Mouse (Mus musculus) T-cell, adult 2 months (primary cell): ENCODE data around the gene Hist1h4b.
"Not testable (repeated sequence)": the region's sequence is repeated elsewhere in the genome, so short reads cannot be mapped to it uniquely, and the experiment has no call there.

ENCODE experiments used
- DNase-seq: peaks from one replicate; pipeline ENCODE4 v3.0.0; 2022; ENCODE audit warnings: low spot score

Hist1h4b gene

DNA sequence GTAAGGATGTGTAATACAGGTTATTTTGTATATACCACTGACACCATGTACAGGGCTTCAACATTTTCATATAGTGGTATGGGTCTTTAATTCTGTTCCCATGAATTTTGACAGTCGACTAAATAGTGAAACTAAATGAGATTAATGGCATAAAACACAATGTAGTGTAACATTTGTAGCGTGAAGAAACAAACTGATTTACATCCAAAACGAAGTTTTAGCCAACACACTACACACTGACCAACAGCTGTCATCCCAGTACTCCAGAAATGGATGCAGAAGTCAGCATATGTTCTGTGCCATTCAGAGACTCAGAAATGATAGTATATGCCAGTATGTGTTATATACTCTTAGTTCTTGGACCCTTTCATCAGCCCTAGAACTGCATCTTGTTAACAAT lies 1.1 kb downstream of the Hist1h4b start:
- DNase-seq, result no peak

DNA sequence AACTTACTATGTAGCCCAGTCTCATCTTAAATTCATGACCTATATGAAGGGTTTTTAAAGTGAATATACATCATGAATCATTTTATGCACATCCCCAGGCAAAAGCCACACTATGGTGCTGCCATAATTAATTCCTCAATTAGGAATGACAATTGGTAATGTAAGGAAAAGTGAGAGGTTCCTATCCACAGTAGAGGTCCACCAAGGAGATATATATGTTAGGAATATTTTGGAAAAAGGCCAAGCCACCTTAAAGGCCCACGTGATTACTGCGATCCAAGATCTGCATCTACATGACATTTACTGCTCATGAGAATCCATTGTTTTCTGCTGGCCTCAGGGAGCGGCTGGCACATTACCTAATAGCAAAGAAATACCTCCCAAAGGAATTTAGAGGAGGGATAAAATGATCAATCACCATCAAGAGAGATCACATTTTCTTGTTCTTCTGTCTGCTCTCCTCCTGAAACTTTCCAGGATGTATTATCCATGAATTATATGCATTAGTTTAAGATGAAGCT lies 2.5 kb downstream of the Hist1h4b start:
- no peak for DNase-seq

DNA sequence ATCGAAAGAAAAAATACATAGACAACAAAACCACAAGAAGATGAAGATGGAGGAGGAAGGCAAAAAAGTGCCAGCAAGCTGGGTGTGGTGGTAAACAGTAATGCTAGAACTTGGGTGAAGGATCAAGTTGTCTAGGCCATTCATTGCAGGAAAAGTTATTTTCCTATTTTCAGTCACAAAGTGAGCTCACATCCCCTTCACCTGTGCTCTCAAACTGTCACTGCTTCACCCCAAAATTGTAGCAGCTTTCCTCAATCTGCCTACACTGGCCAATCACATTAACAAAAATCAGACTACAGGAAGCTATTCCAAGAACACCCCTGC lies 3.1 kb downstream of the Hist1h4b start:
- DNase-seq, result no peak

DNA sequence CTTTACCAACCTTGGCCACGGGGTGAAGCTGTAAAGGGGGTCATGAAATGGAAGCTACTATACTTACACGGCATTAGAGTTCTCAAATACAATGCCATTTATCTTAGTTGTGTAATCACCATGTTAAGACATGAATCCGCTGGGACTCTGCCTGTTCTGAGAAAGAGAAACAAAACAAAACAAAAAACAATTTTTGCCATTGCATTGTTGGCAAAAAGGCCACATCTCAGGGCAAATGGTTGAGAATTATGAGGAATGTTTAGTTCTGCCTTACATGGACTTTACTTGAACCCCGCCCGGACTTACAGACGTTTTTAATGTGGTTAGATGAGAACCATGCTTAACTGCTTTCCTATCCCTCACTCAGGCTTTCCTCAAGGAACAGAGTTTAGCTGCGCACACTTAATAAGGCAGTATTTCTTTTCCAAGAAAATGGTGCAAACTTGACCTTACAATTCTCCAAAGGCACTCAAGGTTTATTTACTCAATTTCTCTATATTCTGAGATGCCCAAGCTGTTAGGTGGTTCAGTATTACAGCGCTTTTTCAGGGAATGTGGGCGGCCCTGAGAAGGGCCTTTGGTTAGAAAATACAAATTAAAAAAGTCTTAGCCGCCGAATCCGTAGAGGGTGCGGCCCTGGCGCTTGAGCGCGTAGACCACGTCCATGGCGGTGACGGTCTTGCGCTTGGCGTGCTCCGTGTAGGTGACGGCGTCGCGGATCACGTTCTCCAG lies 3.6 kb downstream of the Hist1h4b start:
- peak; percentile 39 for DNase-seq

DNA sequence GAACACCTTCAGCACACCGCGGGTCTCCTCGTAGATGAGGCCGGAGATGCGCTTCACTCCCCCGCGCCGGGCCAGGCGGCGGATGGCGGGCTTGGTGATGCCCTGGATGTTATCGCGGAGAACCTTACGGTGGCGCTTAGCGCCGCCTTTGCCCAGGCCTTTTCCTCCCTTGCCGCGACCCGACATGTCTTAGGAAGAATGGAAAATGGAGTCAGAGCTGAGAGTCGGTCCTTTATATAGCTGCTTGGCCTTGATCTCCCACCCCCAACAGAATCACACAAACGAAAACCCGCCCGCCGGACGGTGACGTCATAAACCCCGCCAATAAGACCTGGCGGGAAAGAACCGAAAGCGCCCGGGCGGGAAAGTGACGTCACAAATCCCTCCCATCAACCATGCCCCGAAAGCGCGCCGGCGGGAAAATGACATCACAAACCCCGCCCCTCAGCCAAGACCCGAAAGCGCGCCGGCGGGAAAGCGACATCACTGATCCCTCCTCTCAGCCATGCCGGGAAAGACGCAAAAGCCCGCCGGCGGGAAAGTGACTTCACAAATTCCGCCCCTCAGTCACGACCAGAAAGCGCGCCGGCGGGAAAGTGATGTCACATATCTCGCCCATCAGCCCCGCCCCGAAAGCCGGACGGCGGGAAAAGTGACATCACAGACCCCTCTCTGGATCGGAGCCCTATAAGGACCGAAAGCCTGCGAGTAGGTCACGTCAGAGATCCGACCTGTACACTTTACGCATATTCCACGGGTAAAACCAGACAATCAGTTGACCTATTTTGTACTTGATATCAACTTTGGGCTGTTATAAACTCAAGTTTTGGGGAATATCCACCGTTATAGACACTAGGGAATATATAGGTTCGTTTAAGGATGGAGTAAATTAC lies 4.4 kb downstream of the Hist1h4b start, which contains the start of gene Hist1h4a:
Hist1h4a (minus strand) TSS at position 259 of the 893 bp plus-strand sequence.
- DNase-seq, result peak; percentile 98

DNA sequence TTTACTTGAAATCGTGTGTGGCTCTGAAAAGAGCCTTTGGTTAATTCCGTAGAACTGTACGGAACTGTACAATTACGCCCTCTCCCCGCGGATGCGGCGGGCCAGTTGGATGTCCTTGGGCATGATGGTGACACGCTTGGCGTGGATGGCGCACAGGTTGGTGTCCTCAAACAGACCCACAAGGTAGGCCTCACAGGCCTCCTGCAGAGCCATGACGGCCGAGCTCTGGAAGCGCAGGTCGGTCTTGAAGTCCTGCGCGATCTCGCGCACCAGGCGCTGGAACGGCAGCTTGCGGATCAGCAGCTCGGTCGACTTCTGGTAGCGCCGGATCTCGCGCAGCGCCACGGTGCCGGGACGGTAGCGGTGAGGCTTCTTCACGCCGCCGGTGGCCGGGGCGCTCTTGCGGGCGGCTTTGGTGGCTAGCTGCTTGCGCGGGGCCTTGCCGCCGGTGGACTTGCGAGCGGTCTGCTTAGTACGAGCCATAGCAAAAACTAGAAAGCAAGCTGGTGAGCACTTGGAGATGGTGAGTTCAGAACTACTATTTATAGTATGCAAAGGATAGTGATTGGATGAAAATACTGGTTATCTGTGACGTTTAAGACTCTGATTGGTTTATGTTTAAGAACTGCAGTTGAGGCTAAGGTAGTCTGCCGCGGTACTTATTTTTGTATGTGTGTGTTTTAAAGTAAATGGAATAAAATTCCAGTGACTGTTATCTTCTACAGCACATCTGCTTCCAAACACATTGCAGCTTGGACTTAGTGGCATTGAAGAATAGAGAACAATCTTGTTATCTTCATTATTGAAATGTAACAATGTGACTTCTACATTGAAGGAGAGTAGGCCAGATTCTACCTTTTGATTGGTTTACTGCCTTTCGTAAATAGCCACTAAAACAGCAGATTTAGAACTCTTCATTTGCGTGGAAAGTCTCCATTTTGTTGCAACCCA lies 5.3 kb downstream of the Hist1h4b start, which contains the start of gene Hist1h3a:
Hist1h3a (minus strand) TSS at position 516 of the 951 bp plus-strand sequence.
- DNase-seq, result peak; percentile 57

DNA sequence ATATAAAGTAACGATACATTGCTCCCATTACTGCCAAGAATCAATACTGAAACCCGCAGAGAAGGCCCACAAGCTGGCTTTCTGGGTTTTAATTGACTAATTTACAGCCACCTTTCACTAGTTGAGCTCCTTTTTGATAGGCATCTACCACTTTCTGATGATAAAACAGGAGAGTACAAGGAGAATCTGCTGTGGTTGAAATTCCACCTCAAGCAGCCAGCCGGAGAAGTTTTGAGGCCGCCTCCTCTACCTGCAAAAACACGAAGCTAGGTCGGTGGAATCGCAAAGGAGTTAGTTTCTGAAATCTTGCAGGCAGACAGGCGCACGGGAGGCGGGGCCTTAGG lies 6.4 kb downstream of the Hist1h4b start:
- DNase-seq, result no peak

DNA sequence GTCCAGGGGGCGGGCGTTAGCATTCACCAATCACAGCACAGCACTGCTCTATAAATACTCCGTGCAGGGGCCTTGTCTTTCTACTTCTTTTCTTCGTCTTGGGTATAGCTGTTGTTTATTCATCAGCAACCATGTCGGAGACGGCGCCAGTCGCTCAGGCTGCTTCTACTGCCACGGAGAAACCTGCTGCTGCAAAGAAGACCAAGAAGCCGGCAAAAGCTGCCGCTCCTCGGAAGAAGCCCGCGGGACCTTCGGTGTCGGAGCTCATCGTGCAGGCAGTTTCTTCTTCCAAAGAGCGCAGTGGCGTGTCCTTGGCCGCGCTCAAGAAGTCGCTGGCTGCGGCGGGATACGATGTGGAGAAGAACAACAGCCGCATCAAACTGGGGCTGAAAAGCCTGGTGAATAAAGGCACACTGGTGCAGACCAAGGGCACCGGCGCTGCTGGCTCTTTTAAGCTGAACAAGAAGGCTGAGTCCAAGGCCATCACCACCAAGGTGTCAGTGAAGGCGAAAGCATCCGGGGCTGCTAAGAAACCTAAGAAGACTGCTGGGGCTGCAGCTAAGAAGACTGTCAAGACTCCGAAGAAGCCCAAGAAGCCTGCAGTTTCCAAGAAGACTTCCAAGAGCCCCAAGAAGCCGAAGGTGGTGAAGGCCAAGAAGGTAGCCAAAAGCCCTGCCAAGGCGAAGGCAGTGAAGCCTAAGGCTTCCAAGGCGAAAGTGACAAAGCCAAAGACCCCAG lies 6.9 kb downstream of the Hist1h4b start, which contains the start of gene Hist1h1a:
Hist1h1a (plus strand) TSS at position 81 of the 738 bp plus-strand sequence.
- DNase-seq, result peak; percentile 83

DNA sequence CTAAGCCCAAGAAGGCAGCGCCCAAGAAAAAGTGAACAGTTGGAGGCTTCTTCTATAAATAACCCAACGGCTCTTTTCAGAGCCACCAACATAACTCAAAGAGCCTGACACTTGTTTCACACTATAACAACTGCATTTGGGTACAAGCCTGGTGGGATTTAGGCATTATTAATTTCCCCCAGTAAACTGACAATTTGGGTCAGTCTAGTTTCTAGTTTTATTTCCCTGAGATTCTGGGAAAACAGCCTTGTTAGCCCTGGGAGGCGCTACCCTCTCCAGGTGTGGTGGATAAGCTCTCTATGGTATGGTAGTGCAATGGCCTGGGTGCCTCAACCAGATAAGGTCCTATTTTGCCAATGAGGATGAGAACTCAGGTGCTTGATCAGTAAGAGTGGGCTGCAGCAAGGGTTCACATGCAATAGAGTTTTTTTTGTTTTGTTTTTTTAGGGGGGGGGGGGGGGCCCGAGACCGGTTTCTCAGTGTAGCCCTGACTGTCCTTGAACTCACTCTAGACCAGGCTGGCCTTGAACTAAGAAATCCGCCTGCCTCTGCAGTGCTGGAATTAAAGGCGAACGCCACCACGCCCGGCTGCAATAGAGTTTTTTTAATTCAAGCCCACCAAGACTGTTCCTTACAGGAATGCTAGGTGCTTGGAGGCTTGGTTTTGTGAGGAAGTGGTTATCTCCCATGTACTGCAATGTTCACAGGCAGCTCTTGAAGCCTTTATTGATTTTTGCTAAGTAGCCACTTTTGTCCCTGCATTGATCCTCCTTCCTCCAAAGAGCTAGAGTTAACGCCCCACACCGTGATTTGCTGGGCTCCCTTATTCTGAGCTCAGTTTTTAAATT lies 7.7 kb downstream of the Hist1h4b start:
- DNase-seq, result no peak

DNA sequence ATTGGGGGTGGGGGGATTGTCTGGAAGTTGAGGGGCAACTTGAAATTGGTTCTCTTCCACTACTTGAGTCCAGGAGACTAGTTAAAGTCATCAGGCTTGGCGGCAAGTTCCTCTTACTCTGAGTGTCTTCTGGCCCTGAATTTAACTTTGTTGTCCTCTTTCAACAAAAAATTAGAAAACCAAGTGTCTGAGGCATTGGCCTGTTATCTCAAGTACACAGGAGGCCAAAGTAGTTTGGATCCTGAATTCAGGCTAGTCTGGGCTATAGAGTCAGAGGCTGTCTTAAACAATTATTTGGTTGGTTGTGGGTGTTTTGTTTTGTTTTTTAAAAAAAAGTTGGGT lies 8.3 kb downstream of the Hist1h4b start:
- DNase-seq, result no peak

DNA sequence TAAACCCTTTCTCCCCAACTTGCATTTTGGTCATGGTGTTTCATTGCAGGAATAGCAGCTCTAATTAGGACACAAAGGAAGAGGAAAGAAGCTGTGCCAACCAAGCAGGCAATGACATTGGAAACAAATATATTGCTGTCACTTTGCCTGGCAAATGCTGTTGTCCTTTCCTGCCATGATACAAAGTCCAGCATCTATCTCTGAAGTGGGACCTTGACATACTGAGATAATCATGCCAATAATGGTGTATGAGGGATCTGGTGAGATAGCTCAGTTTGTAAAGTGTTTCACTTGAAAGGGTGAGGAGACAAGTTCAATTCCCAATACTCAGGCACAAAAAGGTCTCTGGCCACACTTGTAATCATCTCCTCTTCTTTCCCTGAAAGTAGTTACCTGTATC lies 10.0 kb downstream of the Hist1h4b start:
- no peak for DNase-seq

DNA sequence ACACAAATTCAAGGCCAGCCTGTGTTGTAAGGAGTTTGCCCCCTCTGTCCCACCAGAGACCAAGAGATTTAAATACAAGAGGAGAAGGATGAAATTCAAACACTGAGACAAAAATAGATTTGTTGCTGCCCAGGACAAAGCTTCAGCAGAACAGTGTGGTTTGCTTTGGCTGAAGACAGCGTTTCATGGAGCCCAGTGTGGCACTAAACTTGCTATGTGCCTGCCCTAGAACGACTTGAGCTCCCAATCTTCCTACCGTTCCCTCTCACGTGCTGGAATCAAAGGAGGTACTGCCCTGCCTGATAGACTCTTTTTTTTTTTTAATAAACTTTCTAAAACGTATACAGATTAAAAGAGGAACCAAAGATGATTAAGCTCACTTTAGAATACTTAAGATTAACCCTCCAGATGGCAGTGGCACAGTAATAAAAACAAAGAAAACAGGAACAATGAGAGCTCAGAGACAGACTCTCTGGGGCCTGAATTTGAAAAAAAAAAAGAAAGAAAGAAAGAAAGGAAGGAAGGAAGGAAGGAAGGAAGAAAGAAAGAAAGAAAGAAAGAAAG lies 12.1 kb downstream of the Hist1h4b start:
- DNase-seq, result no peak

DNA sequence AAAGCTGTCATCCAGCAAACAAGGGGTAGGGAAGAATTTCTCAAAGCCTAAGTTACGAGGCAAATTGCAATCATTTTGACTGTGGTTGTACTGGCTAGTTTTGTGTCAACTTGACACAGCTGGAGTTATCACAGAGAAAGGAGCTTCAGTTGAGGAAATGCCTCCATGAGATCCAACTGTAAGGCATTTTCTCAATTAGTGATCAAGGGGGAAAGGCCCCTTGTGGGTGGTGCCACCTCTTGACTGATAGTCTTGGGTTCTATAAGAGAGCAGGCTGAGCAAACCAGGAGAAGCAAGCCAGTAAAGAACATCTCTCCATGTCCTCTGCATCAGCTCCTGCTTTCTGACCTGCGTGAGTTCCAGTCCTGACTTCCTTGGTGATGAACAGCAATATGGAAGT lies 12.8 kb downstream of the Hist1h4b start, which contains the start of gene Trim38:
Trim38 (plus strand) TSS at position 301 of the 400 bp plus-strand sequence.
- not testable (repeated sequence) for DNase-seq

DNA sequence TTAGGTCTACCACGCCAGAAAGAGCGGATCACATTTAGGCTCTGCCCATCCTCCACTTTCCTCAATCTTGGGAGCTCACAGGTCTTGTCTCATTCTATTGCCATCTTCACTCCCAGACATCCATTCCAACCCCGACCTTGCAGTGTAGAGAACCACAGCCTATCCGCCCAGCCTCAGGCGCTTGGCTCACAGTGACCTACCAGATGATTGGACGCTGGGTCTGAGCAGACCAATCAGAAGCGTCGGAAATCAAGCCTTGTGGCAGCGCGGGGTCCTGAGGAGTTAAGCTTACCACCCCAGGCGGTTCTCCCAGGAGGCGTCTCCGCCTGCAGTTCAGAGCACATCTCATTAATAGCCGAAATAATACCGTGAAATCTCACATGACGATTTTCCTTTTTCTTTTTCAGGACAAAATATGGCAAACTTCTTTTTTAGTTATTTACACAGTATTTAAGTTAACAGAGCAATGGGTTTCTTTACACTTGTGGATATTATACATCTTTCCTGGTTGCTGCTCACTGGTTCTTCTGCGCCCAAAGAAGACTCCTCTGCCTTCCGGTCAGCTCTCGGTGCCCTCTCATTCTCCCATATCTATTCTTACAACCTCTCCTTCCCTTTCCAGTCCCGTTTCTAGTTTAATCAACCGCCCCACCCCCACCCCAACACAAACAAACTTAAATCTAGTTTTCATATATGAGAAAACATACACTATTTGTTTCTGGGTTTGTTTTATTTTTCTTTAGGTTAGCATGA lies 15.9 kb downstream of the Hist1h4b start:
- DNase-seq, result no peak

DNA sequence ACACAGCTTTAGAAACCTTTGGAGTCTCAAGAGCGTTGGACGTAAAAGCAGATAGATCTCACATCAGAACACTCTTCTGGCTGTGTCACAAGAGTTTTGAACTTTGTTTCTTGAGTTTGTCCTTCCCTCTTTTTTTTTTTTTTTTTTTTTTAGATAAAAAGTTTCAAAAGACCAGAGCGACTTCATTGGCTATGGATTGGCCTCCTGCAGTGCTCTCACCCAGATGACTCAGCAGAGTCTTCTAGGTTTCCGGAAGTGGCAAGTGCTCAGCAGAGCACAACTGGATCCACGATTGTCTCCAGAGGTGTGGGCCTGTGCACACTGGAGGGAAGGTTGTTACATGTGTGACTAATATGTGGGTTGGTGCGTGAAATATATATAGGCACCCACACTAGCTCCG lies 21.5 kb downstream of the Hist1h4b start:
- no peak for DNase-seq

DNA sequence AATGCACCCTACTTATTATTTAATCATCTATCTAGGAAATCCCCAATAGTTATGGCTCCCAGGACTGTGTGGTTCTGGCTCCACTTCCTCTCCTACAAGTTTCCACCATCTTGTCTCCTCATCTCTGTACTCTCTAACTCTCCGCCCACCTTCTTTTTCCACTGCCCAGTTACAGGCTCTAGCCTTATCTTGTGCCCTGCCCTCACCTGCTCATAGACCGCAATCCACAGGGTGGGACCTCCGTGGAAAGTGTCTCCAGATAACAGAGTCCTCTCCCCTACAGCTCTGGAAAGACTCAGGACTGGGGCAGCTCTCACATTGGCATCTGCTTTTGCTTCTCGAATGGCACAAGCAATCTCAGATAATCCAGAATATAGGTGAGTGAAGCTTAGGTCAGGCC lies 22.2 kb downstream of the Hist1h4b start:
- DNase-seq, result no peak

DNA sequence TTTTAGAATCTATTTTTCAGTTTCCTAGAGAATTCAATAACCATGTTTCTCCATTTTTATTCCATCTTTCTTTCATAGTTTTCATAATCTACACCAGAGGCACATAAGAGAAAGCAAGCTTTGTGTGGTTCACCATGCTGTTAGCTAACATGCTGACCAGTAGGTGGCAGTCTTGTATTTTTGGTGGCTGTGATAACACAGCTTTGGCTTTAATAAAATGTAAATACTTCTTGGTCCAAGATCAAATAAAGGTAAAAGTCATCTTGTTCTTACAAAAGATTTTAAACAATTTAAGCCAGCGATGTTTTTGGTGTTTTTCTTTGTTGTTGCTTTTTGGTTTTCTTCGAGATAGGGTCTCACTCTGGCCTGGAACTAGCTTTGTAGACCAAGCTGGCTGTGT lies 35.7 kb downstream of the Hist1h4b start:
- peak; percentile 30 for DNase-seq

DNA sequence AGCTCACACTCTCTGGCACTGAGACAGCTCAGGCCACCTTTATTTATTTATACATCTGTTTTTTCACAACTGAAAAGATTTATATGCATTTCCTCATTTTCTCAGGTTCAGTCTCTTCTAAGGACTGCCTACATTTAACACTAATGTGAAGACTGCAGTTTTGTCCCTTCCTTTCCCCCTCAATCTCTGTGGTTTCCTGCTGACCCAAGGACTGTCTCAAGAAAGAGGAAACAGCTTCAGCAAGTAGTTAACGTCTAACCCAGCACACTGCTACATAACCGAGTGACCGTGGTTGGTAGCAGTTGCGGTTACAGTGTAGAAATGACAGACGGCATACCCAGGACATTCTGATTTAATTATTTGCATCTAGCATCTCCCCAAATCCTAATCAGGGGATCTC lies 42.6 kb downstream of the Hist1h4b start:
- no peak for DNase-seq

DNA sequence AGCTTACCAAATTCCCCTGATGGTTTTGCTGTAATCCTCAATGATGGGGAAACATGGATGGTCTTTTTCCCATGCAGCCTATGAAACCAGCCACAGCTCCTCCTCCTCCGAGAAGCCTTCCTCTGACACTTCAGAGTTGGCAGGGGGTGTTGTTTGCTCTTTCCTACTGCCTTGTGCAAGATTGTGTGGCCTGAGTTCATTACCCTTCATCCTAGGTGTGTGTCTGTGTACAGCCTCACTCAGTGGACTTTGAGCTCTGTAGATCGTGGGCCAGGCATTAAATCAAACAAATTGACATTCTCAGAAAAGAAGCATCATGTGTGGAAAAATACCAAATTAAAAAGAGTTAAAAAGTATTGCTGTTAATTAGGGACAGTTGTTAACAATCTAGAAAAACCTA lies 47.7 kb downstream of the Hist1h4b start:
- no peak for DNase-seq
